Mouse (Mus musculus) adrenal gland (tissue): ENCODE data around the gene Pibf1.

Experiments
- intact Hi-C: fragments of 180-260 bp; cut with DNase I; formaldehyde crosslinking; loops from one replicate; pipeline ENCODE4 v1.15.1; 2025

The Pibf1 gene

DNA sequence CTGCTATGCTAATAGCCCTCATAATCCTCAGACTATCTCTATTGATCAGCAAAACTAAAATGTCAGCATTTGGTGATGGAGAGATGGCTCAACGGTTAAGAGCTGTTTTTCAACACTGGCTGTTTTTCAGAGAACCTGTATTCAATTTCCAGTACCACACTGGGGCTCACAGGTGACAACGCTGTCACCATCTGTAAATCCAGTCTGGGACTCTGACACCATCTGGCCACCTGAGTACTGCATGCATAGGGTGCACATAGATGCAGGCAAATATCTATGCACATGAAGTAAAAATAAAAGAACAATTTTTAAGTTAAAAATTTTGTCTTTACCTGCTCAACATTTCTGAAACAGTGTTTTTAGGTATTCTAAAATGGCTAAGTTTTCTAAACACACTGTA lies 40.8 kb downstream of the Pibf1 start:
- intact Hi-C loops, result loop anchor here (2.0 kb wide), 1 partner anchor 757 kb away; no protein-coding TSS in a partner anchor

GRCm38 (mm10) chr14:99141786-99142633 lies 42.8 kb downstream of the Pibf1 start:
- intact Hi-C loops, result loop anchor here (2.0 kb wide), 1 partner anchor 755 kb away; no protein-coding TSS in a partner anchor

DNA sequence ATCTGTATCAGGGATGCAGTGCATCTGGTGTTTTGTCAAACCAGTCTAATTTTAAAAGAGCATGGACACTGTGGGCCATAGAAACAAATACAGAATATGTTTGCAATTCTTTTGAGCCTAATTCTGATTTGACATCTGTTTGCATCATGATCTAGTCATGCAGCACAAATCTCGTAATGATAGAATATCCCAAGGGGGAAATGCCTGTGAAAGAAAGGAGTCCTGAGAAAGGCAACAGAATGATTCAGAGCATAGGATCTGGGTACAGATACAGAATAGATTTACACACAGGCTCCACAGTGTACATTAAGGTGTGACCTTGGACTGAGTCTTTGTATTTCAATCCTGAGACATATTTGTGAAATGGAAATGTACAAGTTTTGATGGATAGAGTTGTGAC lies 47.6 kb downstream of the Pibf1 start:
- intact Hi-C loops, result no loop called here

DNA sequence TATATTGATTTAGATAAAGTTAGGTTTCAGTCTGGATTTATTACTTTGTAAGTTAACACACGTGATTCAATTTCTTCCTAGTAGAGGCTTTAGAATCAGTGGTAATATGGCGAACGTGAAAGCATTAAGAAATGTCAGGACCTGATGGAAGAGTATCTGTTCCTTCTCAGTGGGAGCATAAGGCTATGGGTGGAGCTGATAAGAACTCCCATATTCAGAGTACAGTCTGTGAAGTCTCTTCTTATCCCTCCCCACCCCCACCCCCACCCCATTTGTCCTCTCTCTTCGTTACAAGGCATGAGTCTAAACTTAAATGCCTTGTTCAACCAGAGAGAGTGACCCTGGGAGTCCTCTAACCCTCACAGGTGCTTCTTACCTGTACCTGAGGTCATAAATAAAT lies 53.5 kb downstream of the Pibf1 start:
- intact Hi-C loops, result no loop called here

- intact Hi-C loops, result no loop called here
These were observed 60.7 kb downstream of the Pibf1 start for GRCm38 (mm10) chr14:99159940-99160339.

GRCm38 (mm10) chr14:99163051-99163450 lies 63.8 kb downstream of the Pibf1 start:
- intact Hi-C loops, result no loop called here

DNA sequence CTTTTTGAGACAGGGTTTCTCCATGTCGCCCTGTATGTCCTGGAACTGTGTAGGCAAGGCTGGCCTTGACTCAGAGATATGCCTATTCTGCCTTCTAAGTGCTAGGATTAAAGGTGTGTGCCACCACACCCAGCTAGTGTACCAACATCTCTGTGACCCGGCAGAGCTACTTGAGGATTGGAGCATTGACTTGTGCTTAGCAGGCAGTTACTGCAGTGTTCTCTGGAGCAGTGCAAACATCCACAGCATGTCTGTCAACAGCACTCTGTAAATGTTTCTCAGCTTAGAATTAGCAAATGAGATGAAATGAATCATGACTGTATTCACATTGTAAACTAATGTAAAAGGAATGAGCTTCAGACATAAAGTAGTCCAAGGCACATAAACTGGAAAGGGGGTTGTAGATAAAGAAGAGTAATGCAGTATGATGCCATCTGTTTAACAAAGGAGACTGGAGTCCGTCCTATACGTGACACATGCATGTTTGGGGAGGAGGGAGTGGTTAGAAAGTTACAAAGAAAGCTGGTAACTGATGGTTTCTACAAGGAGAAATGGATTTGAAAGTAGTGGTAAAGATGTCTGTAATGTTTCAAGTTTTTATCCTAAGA lies 75.0 kb downstream of the Pibf1 start:
- intact Hi-C loops, result no loop called here

- intact Hi-C loops, result no loop called here
These were observed 77.3 kb downstream of the Pibf1 start for GRCm38 (mm10) chr14:99176559-99176958.

DNA sequence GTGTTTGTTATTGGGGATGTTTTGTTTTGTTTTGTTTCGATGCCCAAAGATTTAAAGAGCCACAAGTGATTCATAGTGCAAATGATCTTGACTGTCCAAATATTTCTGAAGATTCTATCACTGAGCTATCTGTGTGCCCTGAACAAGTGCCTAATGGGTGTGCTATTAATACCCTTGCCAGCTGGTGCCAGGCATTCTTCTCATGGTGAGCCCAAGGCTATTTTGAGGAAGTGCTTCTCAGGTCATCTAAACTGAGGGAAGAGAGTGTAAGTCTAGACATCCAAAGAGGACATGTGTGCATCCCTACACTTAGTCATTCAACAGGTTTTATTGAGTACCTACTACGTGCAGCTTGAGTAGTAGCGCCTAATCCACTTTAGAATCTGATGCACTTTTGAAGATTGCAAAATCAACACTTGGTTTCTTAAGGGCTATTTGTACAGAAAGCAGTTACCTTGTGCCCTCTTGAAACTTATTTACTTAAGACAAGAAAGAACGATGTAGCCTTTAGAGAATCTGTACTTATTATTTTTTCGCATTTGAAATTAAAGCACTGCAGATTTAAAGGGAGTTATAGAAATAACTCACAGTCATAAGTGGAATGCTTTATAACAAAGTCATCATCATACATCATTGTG lies 91.0 kb downstream of the Pibf1 start:
- intact Hi-C loops, result no loop called here

- intact Hi-C loops, result no loop called here
These were observed 106.6 kb downstream of the Pibf1 start for GRCm38 (mm10) chr14:99205865-99206264.

DNA sequence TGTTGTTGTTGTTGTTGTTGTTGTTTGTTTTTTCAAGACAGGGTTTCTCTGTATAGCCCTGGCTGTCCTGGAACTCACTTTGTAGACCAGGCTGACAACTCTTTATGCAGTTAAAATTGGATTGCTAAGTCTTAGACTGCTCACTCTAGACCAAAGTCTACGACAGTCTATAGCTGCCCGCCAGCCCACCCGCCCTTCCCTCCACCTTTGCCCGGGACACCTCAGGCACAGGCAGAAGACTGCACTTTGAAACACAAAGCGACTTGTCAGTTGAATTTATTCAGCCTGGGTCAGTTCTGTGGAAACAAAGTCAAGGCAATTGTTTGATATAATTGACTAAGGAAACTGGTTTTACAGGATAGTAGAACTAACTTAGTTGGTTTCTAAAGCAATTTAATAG lies 107.4 kb downstream of the Pibf1 start:
- intact Hi-C loops, result no loop called here

GRCm38 (mm10) chr14:99210431-99210830 lies 111.2 kb downstream of the Pibf1 start:
- intact Hi-C loops, result no loop called here

DNA sequence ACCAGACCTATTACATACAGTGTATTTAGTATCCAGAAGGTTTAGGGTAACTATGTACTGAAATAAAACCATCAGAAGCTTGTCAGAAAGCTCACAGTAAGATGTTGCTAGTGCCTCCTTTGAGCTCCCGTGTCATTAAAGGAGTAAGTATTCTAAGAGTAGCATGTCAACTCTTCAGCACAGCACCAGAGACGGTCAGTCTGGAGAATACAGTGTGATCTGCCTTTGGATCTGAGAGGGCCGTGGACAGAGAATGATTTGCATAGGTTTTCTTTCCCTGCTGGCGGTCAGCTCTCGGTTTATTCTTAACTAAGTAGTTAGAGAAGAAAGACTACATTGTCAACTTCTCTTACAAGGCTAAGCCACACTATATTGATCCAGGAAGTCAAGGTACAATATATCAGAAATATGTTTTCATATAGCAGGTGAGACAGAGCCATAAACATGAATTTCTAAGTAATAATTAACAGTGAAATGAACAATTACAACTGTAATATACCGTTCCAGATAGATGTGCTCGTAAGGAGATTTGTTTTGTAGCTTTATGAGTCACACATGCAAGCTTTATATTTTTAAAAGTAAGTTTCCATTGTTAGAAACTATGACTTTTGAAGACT lies 119.3 kb downstream of the Pibf1 start:
- intact Hi-C loops, result no loop called here

- intact Hi-C loops, result no loop called here
These were observed 120.5 kb downstream of the Pibf1 start for GRCm38 (mm10) chr14:99219757-99220171.

DNA sequence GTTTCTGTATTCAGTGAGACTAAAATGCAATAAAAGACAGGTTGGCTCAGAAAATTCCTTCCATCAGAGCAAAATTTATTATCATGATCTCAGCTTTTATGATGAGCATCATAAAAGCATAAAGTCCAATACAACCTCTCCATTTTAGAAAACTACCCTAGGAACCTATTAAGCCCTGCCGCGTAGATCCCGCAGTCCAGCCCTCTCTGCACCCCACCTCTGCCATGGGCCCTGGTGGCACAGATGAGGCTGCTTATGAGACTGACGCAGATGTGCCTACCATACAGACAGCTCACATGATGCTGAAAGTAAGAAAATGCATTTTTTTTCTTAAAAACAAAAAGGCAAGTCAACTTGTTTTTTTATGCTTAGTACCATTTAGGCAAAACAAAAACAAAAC lies 126.7 kb downstream of the Pibf1 start:
- intact Hi-C loops, result no loop called here

DNA sequence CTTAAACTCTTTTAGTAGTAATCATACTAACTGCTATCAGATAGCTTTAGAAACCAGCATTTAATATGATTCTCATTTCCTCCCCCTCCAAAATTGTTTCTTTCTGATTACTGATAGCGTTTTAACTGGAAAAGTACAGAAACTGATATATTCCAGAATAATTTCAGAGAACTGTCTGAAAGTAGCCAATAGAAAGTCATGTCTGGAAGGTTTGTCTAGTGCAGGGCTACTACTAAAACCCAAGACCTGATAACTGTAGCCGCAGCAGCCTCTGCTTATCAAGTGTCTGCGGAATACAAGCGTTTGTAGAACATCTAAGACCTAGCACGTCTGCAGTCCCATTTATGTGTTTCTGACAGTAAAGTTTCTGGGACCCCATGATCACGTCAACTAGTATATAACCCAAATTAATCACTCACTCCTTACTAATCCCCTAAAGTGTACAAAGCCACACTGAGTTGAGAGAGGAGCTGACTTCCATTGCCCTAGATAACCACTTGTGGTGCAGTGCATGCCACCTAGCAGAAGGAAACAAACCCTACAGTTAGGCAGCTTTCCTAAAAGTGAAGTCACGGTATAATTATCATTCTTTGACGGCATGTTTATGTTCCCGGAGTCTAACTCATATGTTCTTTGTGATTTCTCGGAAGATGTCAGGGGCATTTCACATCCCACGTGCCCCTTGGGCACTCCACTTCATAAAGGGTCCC lies 130.0 kb downstream of the Pibf1 start:
- intact Hi-C loops, result no loop called here

GRCm38 (mm10) chr14:99233056-99233455 lies 133.8 kb downstream of the Pibf1 start:
- intact Hi-C loops, result no loop called here

DNA sequence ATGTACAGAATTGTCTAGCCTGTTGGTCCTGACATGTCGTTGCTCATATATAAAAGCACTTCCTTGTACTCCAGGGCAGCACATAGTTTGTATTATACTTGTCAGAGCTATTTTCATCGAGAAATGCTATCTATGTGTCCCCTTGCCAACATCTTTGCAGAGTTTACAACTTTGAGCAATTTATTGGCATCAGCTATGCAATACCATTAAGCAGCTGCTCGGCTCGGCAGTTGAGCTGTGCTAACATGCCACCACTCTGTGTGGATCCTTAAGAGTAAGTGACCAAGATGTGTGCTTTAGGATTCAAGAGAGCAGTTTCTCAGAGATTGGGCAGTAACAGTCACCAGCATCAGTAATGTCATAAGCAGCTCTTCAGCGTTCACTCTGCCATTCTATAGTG lies 137.9 kb downstream of the Pibf1 start:
- intact Hi-C loops, result no loop called here

GRCm38 (mm10) chr14:99240563-99240962 lies 141.3 kb downstream of the Pibf1 start:
- intact Hi-C loops, result no loop called here

DNA sequence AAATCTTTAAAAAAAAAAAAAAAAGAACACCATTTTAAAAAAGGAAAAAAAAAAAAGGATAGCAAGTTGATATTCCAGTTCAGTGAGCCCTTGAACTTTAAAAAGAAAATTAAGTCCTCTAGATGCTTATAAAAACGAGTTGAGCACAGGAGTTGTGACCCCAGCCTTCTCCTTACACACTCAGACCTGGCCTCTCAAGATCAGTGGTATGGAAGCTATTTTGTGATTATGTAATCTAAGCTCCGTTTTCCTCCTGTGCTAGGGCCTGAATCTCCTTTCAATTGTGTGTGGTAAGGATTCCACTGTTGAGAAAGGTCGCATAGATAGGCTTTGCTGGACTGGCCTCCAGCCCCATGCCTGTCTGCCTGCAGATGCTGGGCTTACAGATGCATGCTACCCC lies 145.3 kb downstream of the Pibf1 start:
- intact Hi-C loops, result no loop called here

GRCm38 (mm10) chr14:99262026-99262425 lies 162.8 kb downstream of the Pibf1 start:
- intact Hi-C loops, result no loop called here
